Mouse (Mus musculus): Measurements from ENCODE around the gene Apbb2. TPM values are rescaled to one million over a fixed set of nuclear protein-coding genes. Genes with fewer than 3 reads are reported as not detected.
A peak's percentile ranks its signal among the peaks of the same experiment; 100 is the strongest.

Apbb2 gene
- 22.6 TPM for polyA plus RNA-seq (2012; fragmentation: generic; extraction: Trizol)
- long read RNA-seq, experiment 1, full-length matches to known transcripts, result 8 of 37 reads
- long read RNA-seq, experiment 1, partial matches to known transcripts, result 8 of 37 reads
- long read RNA-seq, experiment 1, other reads (novel, unspliced or antisense), result 21 of 37 reads
- long read RNA-seq, experiment 2, full-length matches to known transcripts, result 108 of 321 reads
- long read RNA-seq, experiment 2, partial matches to known transcripts, result 17 of 321 reads
- long read RNA-seq, experiment 2, other reads (novel, unspliced or antisense), result 196 of 321 reads

- TF ChIP-seq USF1 (IDR thresholded peaks at IDR 0.05; ENCODE audit: low read depth) (no peak), MYOD1 (IDR thresholded peaks at IDR 0.05; ENCODE audit: control insufficient read depth, insufficient read length, low read depth) (no peak), CTCF (IDR thresholded peaks at IDR 0.05; ENCODE audit: control insufficient read depth, insufficient read depth, insufficient read length) (peak; percentile 100), MAX (IDR thresholded peaks at IDR 0.05) (no peak)
- H3K27me3 ChIP-seq (ENCODE audit: control insufficient read depth, insufficient read depth, insufficient read length), result no peaks in the 10 kb centered on the region
- peaks cover 43% of the 10 kb centered on the region for H3K79me3 ChIP-seq (ENCODE audit: low read depth)
- H3K4me3 ChIP-seq (ENCODE audit: insufficient read depth, poor library complexity, severe bottlenecking), result peak within 1 kb of the TSS; percentile 84
- peak within 1 kb of the TSS; percentile 88 for H3ac ChIP-seq (ENCODE audit: control insufficient read depth, insufficient read length, low read depth)
- peaks cover 13% of the 10 kb centered on the region for H3K36me3 ChIP-seq (ENCODE audit: control insufficient read depth, insufficient read depth)
- peaks cover 51% of the 10 kb centered on the region for H3K79me2 ChIP-seq (ENCODE audit: control insufficient read depth, insufficient read depth)
Observed at GRCm38 (mm10) chr5:66618597-66618996, at the start of gene Apbb2. Gene Apbb2 (minus strand): TSS chr5:66618784.

- H3K79me2 ChIP-seq (ENCODE audit: control insufficient read depth, insufficient read depth), result no peaks in the 10 kb centered on the region
- H3K4me3 ChIP-seq (ENCODE audit: insufficient read depth, poor library complexity, severe bottlenecking), result no peak overlapping the region
- TF ChIP-seq USF1 (IDR thresholded peaks at IDR 0.05; ENCODE audit: low read depth) (no peak), FOSL1 (IDR thresholded peaks at IDR 0.05; ENCODE audit: insufficient read depth, low read length, poor library complexity, severe bottlenecking) (no peak), MYOG (IDR thresholded peaks at IDR 0.05; ENCODE audit: control insufficient read depth, extremely low read depth, insufficient read length) (no peak), CTCF (IDR thresholded peaks at IDR 0.05; ENCODE audit: control insufficient read depth, insufficient read depth, insufficient read length) (no peak), MYOD1 (IDR thresholded peaks at IDR 0.05; ENCODE audit: control insufficient read depth, insufficient read length, low read depth) (no peak), MAX (IDR thresholded peaks at IDR 0.05) (no peak), CEBPB (IDR thresholded peaks at IDR 0.05; ENCODE audit: low read depth) (no peak)
- no peaks in the 10 kb centered on the region for H3K36me3 ChIP-seq (ENCODE audit: control insufficient read depth, insufficient read depth)
- H3K79me3 ChIP-seq (ENCODE audit: low read depth), result no peaks in the 10 kb centered on the region
- no peaks in the 10 kb centered on the region for H3K27me3 ChIP-seq (ENCODE audit: control insufficient read depth, insufficient read depth, insufficient read length)
- no peak overlapping the region for H3ac ChIP-seq (ENCODE audit: control insufficient read depth, insufficient read length, low read depth)
Observed at GRCm38 (mm10) chr5:66654220-66654619, 35.6 kb upstream of the Apbb2 start.

- Histone ChIP-seq H3K79me3 (ENCODE audit: low read depth) (no peaks in the 10 kb centered on the region), H3K79me2 (ENCODE audit: control insufficient read depth, insufficient read depth) (no peaks in the 10 kb centered on the region), H3K36me3 (ENCODE audit: control insufficient read depth, insufficient read depth) (no peaks in the 10 kb centered on the region), H3K4me3 (ENCODE audit: insufficient read depth, poor library complexity, severe bottlenecking) (no peak overlapping the region), H3K27me3 (ENCODE audit: control insufficient read depth, insufficient read depth, insufficient read length) (no peaks in the 10 kb centered on the region), H3ac (ENCODE audit: control insufficient read depth, insufficient read length, low read depth) (no peak overlapping the region)
- TF ChIP-seq FOSL1 (IDR thresholded peaks at IDR 0.05; ENCODE audit: insufficient read depth, low read length, poor library complexity, severe bottlenecking) (no peak), USF1 (IDR thresholded peaks at IDR 0.05; ENCODE audit: low read depth) (no peak), MYOD1 (IDR thresholded peaks at IDR 0.05; ENCODE audit: control insufficient read depth, insufficient read length, low read depth) (no peak), CTCF (IDR thresholded peaks at IDR 0.05; ENCODE audit: control insufficient read depth, insufficient read depth, insufficient read length) (no peak), MYOG (IDR thresholded peaks at IDR 0.05; ENCODE audit: control insufficient read depth, extremely low read depth, insufficient read length) (no peak), MAX (IDR thresholded peaks at IDR 0.05) (no peak), CEBPB (IDR thresholded peaks at IDR 0.05; ENCODE audit: low read depth) (no peak)
Observed at GRCm38 (mm10) chr5:66647504-66647903, 28.9 kb upstream of the Apbb2 start.

GRCm38 (mm10) chr5:66643260-66643659 lies 24.7 kb upstream of the Apbb2 start:
- no peak for TF ChIP-seq USF1 (IDR thresholded peaks at IDR 0.05; ENCODE audit: low read depth)
- TF ChIP-seq CEBPB (IDR thresholded peaks at IDR 0.05; ENCODE audit: low read depth), result no peak
- TF ChIP-seq MAX (IDR thresholded peaks at IDR 0.05), result no peak
- no peak for TF ChIP-seq CTCF (IDR thresholded peaks at IDR 0.05; ENCODE audit: control insufficient read depth, insufficient read depth, insufficient read length)
- TF ChIP-seq MYOD1 (IDR thresholded peaks at IDR 0.05; ENCODE audit: control insufficient read depth, insufficient read length, low read depth), result no peak
- no peak for TF ChIP-seq MYOG (IDR thresholded peaks at IDR 0.05; ENCODE audit: control insufficient read depth, extremely low read depth, insufficient read length)
- TF ChIP-seq FOSL1 (IDR thresholded peaks at IDR 0.05; ENCODE audit: insufficient read depth, low read length, poor library complexity, severe bottlenecking), result no peak
- no peaks in the 10 kb centered on the region for H3K79me2 ChIP-seq (ENCODE audit: control insufficient read depth, insufficient read depth)
- H3K36me3 ChIP-seq (ENCODE audit: control insufficient read depth, insufficient read depth), result no peaks in the 10 kb centered on the region
- no peak overlapping the region for H3ac ChIP-seq (ENCODE audit: control insufficient read depth, insufficient read length, low read depth)
- no peaks in the 10 kb centered on the region for H3K27me3 ChIP-seq (ENCODE audit: control insufficient read depth, insufficient read depth, insufficient read length)
- no peak overlapping the region for H3K4me3 ChIP-seq (ENCODE audit: insufficient read depth, poor library complexity, severe bottlenecking)
- H3K79me3 ChIP-seq (ENCODE audit: low read depth), result no peaks in the 10 kb centered on the region

GRCm38 (mm10) chr5:66642156-66642555 lies 23.6 kb upstream of the Apbb2 start:
- Histone ChIP-seq H3K36me3 (ENCODE audit: control insufficient read depth, insufficient read depth) (no peaks in the 10 kb centered on the region), H3K79me3 (ENCODE audit: low read depth) (no peaks in the 10 kb centered on the region), H3ac (ENCODE audit: control insufficient read depth, insufficient read length, low read depth) (no peak overlapping the region), H3K79me2 (ENCODE audit: control insufficient read depth, insufficient read depth) (no peaks in the 10 kb centered on the region), H3K27me3 (ENCODE audit: control insufficient read depth, insufficient read depth, insufficient read length) (no peaks in the 10 kb centered on the region), H3K4me3 (ENCODE audit: insufficient read depth, poor library complexity, severe bottlenecking) (no peak overlapping the region)
- no peak for TF ChIP-seq MYOG (IDR thresholded peaks at IDR 0.05; ENCODE audit: control insufficient read depth, extremely low read depth, insufficient read length)
- peak; percentile 44 for TF ChIP-seq FOSL1 (IDR thresholded peaks at IDR 0.05; ENCODE audit: insufficient read depth, low read length, poor library complexity, severe bottlenecking)
